Mouse (Mus musculus) limb, embryonic 14.5 days (tissue): ENCODE measurements around the gene Gsap. TPM values are rescaled to one million over a fixed set of nuclear protein-coding genes. Genes with fewer than 3 reads are reported as not detected.

Source experiments
- ATAC-seq: fragments of 200-750 bp; cut with Nextera tagmentation; 2 replicates; pipeline ENCODE4 v1.8.0; 2017; ENCODE audit warnings: low read depth, moderate number of reproducible peaks, moderate TSS enrichment; ENCODE audit not compliant: low FRiP score
- DNase-seq: peaks from one replicate; pipeline ENCODE4 v3.0.0-alpha.2; 2015; ENCODE audit warnings: low spot score
- H3K27ac ChIP-seq: fragments of 300-500 bp; sonication (generic); replicated peaks from 2 replicates; pipeline ENCODE4 v1.5.1; 2014; ENCODE audit warnings: low read depth, mild to moderate bottlenecking, low read length, moderate library complexity, mixed read lengths
- H3K27me3 ChIP-seq: fragments of 300-500 bp; sonication (generic); 2 replicates; pipeline ENCODE4 v1.6.1; 2014; ENCODE audit warnings: low read length, mixed read lengths; ENCODE audit not compliant: control insufficient read depth, insufficient read depth
- H3K36me3 ChIP-seq: fragments of 300-500 bp; sonication (generic); 2 replicates; pipeline ENCODE4 v1.6.1; 2014; ENCODE audit warnings: mild to moderate bottlenecking, low read length, moderate library complexity, mixed read lengths; ENCODE audit not compliant: control insufficient read depth, insufficient read depth
- H3K4me1 ChIP-seq: fragments of 300-500 bp; sonication (generic); 2 replicates; pipeline ENCODE4 v1.6.1; 2014; ENCODE audit warnings: antibody characterized with exemption, low read length, mixed read lengths; ENCODE audit not compliant: control insufficient read depth, insufficient read depth
- H3K4me2 ChIP-seq: fragments of 300-500 bp; sonication (generic); replicated peaks from 2 replicates; pipeline ENCODE4 v1.6.1; 2014; ENCODE audit warnings: low read depth, mild to moderate bottlenecking, low read length, moderate library complexity; ENCODE audit not compliant: severe bottlenecking
- H3K4me3 ChIP-seq: fragments of 300-500 bp; sonication (generic); replicated peaks from 2 replicates; pipeline ENCODE4 v1.5.1; 2014; ENCODE audit warnings: low read length
- H3K9ac ChIP-seq: fragments of 300-500 bp; sonication (generic); 2 replicates; pipeline ENCODE4 v1.6.1; 2014; ENCODE audit warnings: mild to moderate bottlenecking, low read depth, low read length, moderate library complexity; ENCODE audit not compliant: severe bottlenecking
- H3K9me3 ChIP-seq: fragments of 300-500 bp; sonication (generic); 2 replicates; pipeline ENCODE4 v1.6.1; 2016; ENCODE audit warnings: low read length; ENCODE audit not compliant: control insufficient read depth
- POLR2A ChIP-seq: fragments of 200-500 bp; IDR thresholded peaks from 2 replicates; pipeline ENCODE4 v1.8.0; 2012; ENCODE audit warnings: inconsistent platforms, mild to moderate bottlenecking, moderate library complexity, borderline replicate concordance; ENCODE audit not compliant: insufficient read depth, insufficient read length; ENCODE audit errors: extremely low read depth
- WGBS: fragments of 180-500 bp; shearing (Covaris S2); extraction: QIAGEN DNeasy Blood & Tissue Kit; methylation state at CpG from one replicate; pipeline ENCODE4 v1.1.7; 2014; 5-methylcytosine and 5-hydroxymethylcytosine counted together
- polyA plus RNA-seq, 2 experiments: library from polyadenylated mRNA; depleted of rRNA in 1 of 2; stranded (reverse) in 1 of 2; unstranded in 1 of 2; fragments of >200 nt; fragmentation: Nextera tagmentation in 1 of 2; extraction: Ambion mirVana in 1 of 2; gene quantifications; 2 replicates each; pipeline versions ENCODE4 v1.2.1 to v1.2.3; 2012 to 2014

The Gsap gene
- polyA plus RNA-seq, 2 experiments: 2.8 to 2.9 TPM

- no peak for ATAC-seq
- Histone ChIP-seq H3K9ac (no peak overlapping the region), H3K36me3 (no peaks in the 10 kb centered on the region), H3K27ac (no peak overlapping the region), H3K9me3 (no peaks in the 10 kb centered on the region), H3K4me2 (no peak overlapping the region), H3K4me3 (no peak overlapping the region), H3K27me3 (no peaks in the 10 kb centered on the region), H3K4me1 (no peaks in the 10 kb centered on the region; the same call in 1 of the 2 replicates)
- TF ChIP-seq POLR2A: no peak
- no peak for DNase-seq
- 91% methylated on average over 3 of the region's 3 CpGs for WGBS
Observed at GRCm38 (mm10) chr5:21300058-21300457, 114.0 kb downstream of the Gsap start.

GRCm38 (mm10) chr5:21301011-21301410, 115.0 kb downstream of the Gsap start:
- ATAC-seq (no peak), DNase-seq (peak; percentile 14)
- Histone ChIP-seq H3K4me2 (no peak overlapping the region), H3K9ac (no peak overlapping the region), H3K36me3 (no peaks in the 10 kb centered on the region), H3K4me3 (no peak overlapping the region), H3K27me3 (no peaks in the 10 kb centered on the region), H3K9me3 (no peaks in the 10 kb centered on the region), H3K27ac (no peak overlapping the region), H3K4me1 (no peaks in the 10 kb centered on the region; the same call in 1 of the 2 replicates)
- WGBS: 53% methylated on average over 6 of the region's 6 CpGs
- TF ChIP-seq POLR2A: no peak

DNA sequence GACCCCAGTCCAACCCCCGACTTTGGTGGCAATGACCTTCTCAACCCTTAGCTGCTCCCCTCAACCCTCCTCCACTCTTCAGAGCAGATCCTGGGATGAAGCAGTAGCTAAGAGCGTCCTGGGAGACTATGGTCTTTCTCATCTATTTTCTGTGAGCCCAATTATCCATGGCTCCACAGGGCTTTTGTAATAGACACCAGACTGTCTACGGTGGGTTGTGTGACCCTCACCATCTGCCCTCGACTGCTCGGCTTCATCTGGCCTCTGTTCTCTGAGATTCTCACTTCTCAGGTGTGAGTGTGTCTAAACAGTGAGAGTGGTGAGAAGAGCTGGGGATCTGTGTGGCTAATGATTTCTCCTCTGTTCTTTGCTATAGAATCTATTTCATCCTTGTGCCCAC, 121.1 kb downstream of the Gsap start:
- Histone ChIP-seq H3K4me2 (no peak overlapping the region), H3K36me3 (no peaks in the 10 kb centered on the region), H3K9ac (no peak overlapping the region), H3K27me3 (no peaks in the 10 kb centered on the region), H3K27ac (no peak overlapping the region), H3K9me3 (no peaks in the 10 kb centered on the region), H3K4me1 (no peaks in the 10 kb centered on the region), H3K4me3 (no peak overlapping the region)
- no peak for DNase-seq
- TF ChIP-seq POLR2A: no peak
- no peak for ATAC-seq
- 63% methylated on average over 5 of the region's 5 CpGs for WGBS

GRCm38 (mm10) chr5:21314696-21315095, 128.6 kb downstream of the Gsap start:
- no peaks in the 10 kb centered on the region for H3K27me3 ChIP-seq
- no peak overlapping the region for H3K27ac ChIP-seq
- no peaks in the 10 kb centered on the region for H3K4me1 ChIP-seq
- no peak for TF ChIP-seq POLR2A
- no peak for DNase-seq
- H3K36me3 ChIP-seq: no peaks in the 10 kb centered on the region
- 81% methylated on average over 3 of the region's 3 CpGs for WGBS
- ATAC-seq: no peak
- H3K9me3 ChIP-seq: no peaks in the 10 kb centered on the region
- no peak overlapping the region for H3K4me3 ChIP-seq
- H3K9ac ChIP-seq: no peak overlapping the region
- H3K4me2 ChIP-seq: no peak overlapping the region

- TF ChIP-seq POLR2A: no peak
- H3K4me1 ChIP-seq: no peaks in the 10 kb centered on the region
- no peak overlapping the region for H3K27ac ChIP-seq
- DNase-seq (no peak), ATAC-seq (no peak)
- no peaks in the 10 kb centered on the region for H3K36me3 ChIP-seq
- H3K4me2 ChIP-seq: no peak overlapping the region
- H3K9me3 ChIP-seq: no peaks in the 10 kb centered on the region
- WGBS: 86% methylated on average over 2 of the region's 2 CpGs
- no peaks in the 10 kb centered on the region for H3K27me3 ChIP-seq
- no peak overlapping the region for H3K9ac ChIP-seq
- H3K4me3 ChIP-seq: no peak overlapping the region
Observed at GRCm38 (mm10) chr5:21320138-21320537, 134.1 kb downstream of the Gsap start.

DNA sequence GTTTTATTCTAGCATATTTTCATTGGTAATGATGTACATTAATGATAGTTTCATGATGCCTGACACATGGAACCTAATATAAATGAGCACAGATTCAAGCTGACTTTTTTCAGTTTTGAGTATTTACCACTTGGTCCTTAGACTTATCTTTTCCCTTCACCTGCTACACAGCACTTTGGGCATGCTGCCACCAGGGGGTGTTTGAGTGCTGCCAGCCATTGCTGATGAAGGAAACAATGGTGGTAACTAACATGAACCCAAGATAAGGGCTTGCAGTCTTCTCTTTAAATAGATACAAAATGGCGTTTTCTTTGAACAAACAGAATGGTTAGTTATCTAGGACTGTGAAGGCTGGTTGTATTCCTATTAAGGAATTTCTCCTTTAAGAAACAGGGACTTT, 140.4 kb downstream of the Gsap start:
- Histone ChIP-seq H3K9me3 (no peaks in the 10 kb centered on the region), H3K4me1 (no peaks in the 10 kb centered on the region), H3K36me3 (no peaks in the 10 kb centered on the region), H3K4me3 (no peak overlapping the region), H3K27me3 (no peaks in the 10 kb centered on the region), H3K27ac (no peak overlapping the region), H3K9ac (no peak overlapping the region), H3K4me2 (no peak overlapping the region)
- DNase-seq (peak; percentile 11), ATAC-seq (no peak)
- 26% methylated on average over 1 of the region's 1 CpGs for WGBS
- no peak for TF ChIP-seq POLR2A
